Mouse (Mus musculus): ENCODE results near the gene Arhgap17. TPM values are rescaled to one million over a fixed set of nuclear protein-coding genes. Genes with fewer than 3 reads are reported as not detected.
A peak's percentile ranks its signal among the peaks of the same experiment; 100 is the strongest.

Gene Arhgap17
- total and polyA plus RNA-seq, 2 experiments from 2014 or later, result 5.4 to 8.1 TPM

DNA sequence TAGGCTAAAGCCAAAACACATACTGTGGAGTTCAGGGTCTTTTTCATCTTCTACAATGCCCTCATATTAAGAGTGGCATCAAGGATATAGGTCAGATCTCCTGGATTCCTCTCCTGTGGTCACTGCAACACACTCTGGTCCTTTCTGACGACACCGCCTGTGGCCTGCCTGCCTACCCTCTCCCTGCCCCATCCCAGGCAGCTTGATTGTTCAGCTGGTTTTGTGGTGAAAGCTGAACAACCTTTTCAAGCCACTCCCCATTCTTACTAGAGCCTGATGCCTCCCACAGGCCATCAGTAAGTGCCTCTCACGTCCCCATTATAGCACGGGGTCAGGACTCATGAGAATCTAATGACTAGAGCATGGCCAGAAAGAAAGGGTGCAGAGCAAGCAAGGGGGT, 80.5 kb downstream of the Arhgap17 start:
- ATAC-seq, result no peak
- no peak for TF ChIP-seq CTCF (IDR thresholded peaks at IDR 0.05; ENCODE audit: low read depth)

DNA sequence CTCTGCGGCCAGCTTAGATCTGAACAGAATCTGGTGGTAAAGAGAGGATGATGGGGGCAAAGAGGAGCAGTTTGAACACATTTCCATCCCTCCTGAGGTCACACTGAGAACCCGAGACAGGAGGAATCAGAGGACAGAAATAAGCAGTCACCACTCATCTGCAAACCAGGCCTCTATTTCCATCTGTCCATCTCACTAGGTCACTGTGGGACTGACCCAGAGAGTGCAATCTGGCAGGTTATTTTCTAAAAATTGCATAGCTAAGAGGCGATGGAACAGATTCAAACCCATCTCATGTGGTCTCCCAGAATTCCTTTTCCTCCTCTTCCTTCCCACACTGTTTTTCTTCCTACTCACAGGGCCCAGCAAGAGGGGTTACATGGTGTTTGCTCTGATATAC, 81.8 kb downstream of the Arhgap17 start:
- ATAC-seq, result no peak
- H3K4me3 ChIP-seq (ENCODE audit: low read depth, low read length), result no peak overlapping the region
- no peak for DNase-seq
- WGBS, result 92% methylated on average over 3 of the region's 3 CpGs
- no peaks in the 10 kb centered on the region for H3K4me1 ChIP-seq (ENCODE audit: insufficient read depth)
- H3K9ac ChIP-seq, result no peak overlapping the region
- H3K27ac ChIP-seq (ENCODE audit: low read depth, low read length), result no peak overlapping the region
- no peaks in the 10 kb centered on the region for H3K27me3 ChIP-seq (ENCODE audit: insufficient read depth, low read length)
- no peaks in the 10 kb centered on the region for H3K9me3 ChIP-seq (ENCODE audit: low read length)
- TF ChIP-seq CTCF (IDR thresholded peaks at IDR 0.05; ENCODE audit: low read depth), result no peak
- peaks cover 28% of the 10 kb centered on the region for H3K36me3 ChIP-seq (ENCODE audit: insufficient read depth)
- no peak overlapping the region for H3K4me2 ChIP-seq (ENCODE audit: low read depth)

More for the DNA sequence above, 80.5 kb downstream of the Arhgap17 start:
- Histone ChIP-seq H3K27ac (ENCODE audit: low read depth, low read length) (no peak overlapping the region), H3K27me3 (ENCODE audit: insufficient read depth, low read length) (no peaks in the 10 kb centered on the region), H3K9ac (no peak overlapping the region), H3K4me3 (ENCODE audit: low read depth, low read length) (no peak overlapping the region), H3K4me1 (ENCODE audit: insufficient read depth) (no peaks in the 10 kb centered on the region), H3K36me3 (ENCODE audit: insufficient read depth) (peaks cover 39% of the 10 kb centered on the region), H3K9me3 (ENCODE audit: low read length) (no peaks in the 10 kb centered on the region), H3K4me2 (ENCODE audit: low read depth) (no peak overlapping the region)
- WGBS, result 86% methylated on average over 4 of the region's 4 CpGs
- DNase-seq, result no peak

- no peak for TF ChIP-seq CTCF (IDR thresholded peaks at IDR 0.05; ENCODE audit: low read depth)
- ATAC-seq, result no peak
- WGBS, result 72% methylated on average over 5 of the region's 5 CpGs
- H3K4me3 ChIP-seq (ENCODE audit: low read depth, low read length), result no peak overlapping the region
- no peak overlapping the region for H3K9ac ChIP-seq
- no peaks in the 10 kb centered on the region for H3K4me1 ChIP-seq (ENCODE audit: insufficient read depth)
- no peaks in the 10 kb centered on the region for H3K27me3 ChIP-seq (ENCODE audit: insufficient read depth, low read length)
- H3K9me3 ChIP-seq (ENCODE audit: low read length), result no peaks in the 10 kb centered on the region
- H3K27ac ChIP-seq (ENCODE audit: low read depth, low read length), result peak overlapping the region; percentile 40; the same call in 1 of the 2 replicates
- DNase-seq, result peak; percentile 24
- peaks cover 17% of the 10 kb centered on the region for H3K36me3 ChIP-seq (ENCODE audit: insufficient read depth)
- no peak overlapping the region for H3K4me2 ChIP-seq (ENCODE audit: low read depth)
These were observed 83.8 kb downstream of the Arhgap17 start for GRCm38 (mm10) chr7:123285896-123286295.

DNA sequence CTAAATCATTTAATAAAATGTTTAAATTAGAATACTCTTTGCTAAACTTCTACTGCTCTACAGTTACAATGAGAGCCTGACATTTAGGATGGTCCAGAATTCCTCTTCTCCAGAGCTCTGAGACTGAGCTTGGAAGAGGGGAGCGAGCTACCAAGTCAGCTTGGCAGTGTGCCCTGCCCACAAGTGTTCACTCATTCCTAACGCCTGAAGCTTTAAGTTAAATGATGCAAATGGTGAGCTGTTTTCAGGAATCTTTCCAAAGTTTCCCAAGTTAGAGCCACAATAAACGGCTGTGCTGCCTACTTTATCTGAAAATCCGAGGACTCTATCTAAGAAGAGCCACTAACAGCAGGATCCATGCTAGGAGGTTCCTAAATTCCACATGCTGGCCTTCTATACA, 85.9 kb downstream of the Arhgap17 start:
- ATAC-seq (no peak), DNase-seq (peak; percentile 41)
- TF ChIP-seq CTCF (IDR thresholded peaks at IDR 0.05; ENCODE audit: low read depth), result no peak
- H3K9me3 ChIP-seq (ENCODE audit: low read length), result no peaks in the 10 kb centered on the region
- WGBS, result 40% methylated on average over 4 of the region's 4 CpGs
- no peak overlapping the region for H3K4me3 ChIP-seq (ENCODE audit: low read depth, low read length)
- no peak overlapping the region for H3K4me2 ChIP-seq (ENCODE audit: low read depth)
- H3K27ac ChIP-seq (ENCODE audit: low read depth, low read length), result no peak overlapping the region
- no peak overlapping the region for H3K9ac ChIP-seq
- no peaks in the 10 kb centered on the region for H3K4me1 ChIP-seq (ENCODE audit: insufficient read depth)
- no peaks in the 10 kb centered on the region for H3K27me3 ChIP-seq (ENCODE audit: insufficient read depth, low read length)
- H3K36me3 ChIP-seq (ENCODE audit: insufficient read depth), result peaks cover 13% of the 10 kb centered on the region; the same call in 1 of the 2 replicates

DNA sequence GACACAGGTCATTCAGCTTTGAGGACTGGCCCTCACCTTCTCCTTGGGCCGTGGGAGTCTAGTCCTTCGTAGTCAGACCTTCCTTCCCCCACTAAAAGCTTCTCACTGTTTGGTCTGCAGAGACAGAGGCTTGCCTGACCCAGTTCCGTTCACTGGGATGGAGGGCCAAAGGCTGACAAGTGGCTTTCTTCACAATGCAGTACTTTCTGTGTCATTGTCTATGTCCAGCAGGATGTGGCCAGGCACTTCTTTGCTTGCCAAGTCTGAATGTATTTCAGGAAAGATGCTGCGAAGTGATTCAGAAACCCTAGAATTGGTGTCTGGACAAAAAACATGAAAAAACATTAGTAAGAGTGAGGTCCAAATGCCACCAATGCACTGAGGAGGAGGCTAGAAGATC, 89.9 kb downstream of the Arhgap17 start:
- H3K9ac ChIP-seq, result no peak overlapping the region
- WGBS, result 77% methylated on average over 4 of the region's 4 CpGs
- no peak for ATAC-seq

DNA sequence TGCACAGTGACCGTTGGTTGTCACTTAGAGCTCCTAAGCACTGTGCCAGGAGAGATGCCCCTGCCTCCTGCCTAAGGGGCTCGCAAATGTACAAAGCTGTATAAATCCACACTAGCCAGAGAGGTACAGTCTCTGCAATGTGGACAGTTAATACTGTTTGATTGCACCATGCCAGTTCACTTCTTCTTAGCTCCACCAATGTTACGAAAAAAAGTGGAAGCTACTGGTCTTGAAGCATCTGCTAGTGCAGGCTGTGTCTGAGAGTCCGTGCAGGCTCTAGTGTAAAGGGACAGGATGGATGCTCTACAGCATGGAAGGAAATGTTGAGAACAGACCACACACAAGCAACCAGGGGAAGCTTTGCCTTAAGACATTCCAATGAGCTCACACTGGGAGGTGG, 93.1 kb downstream of the Arhgap17 start:
- ATAC-seq (no peak), DNase-seq (no peak)
- 0 out of 2 replicates have a peak, but pooled peaks cover 7% of the 10 kb centered on the region for H3K36me3 ChIP-seq (ENCODE audit: insufficient read depth)
- H3K4me1 ChIP-seq (ENCODE audit: insufficient read depth), result no peaks in the 10 kb centered on the region
- 88% methylated on average over 4 of the region's 4 CpGs for WGBS
- no peak for TF ChIP-seq CTCF (IDR thresholded peaks at IDR 0.05; ENCODE audit: low read depth)
- no peak overlapping the region for H3K27ac ChIP-seq (ENCODE audit: low read depth, low read length)
- H3K9me3 ChIP-seq (ENCODE audit: low read length), result no peaks in the 10 kb centered on the region
- no peak overlapping the region for H3K4me2 ChIP-seq (ENCODE audit: low read depth)
- H3K9ac ChIP-seq, result no peak overlapping the region
- H3K4me3 ChIP-seq (ENCODE audit: low read depth, low read length), result no peak overlapping the region
- no peaks in the 10 kb centered on the region for H3K27me3 ChIP-seq (ENCODE audit: insufficient read depth, low read length)

More for the DNA sequence above, 89.9 kb downstream of the Arhgap17 start:
- no peak for DNase-seq
- no peaks in the 10 kb centered on the region for H3K4me1 ChIP-seq (ENCODE audit: insufficient read depth)
- H3K9me3 ChIP-seq (ENCODE audit: low read length), result no peaks in the 10 kb centered on the region
- no peak for TF ChIP-seq CTCF (IDR thresholded peaks at IDR 0.05; ENCODE audit: low read depth)
- no peak overlapping the region for H3K27ac ChIP-seq (ENCODE audit: low read depth, low read length)
- no peak overlapping the region for H3K4me2 ChIP-seq (ENCODE audit: low read depth)
- H3K4me3 ChIP-seq (ENCODE audit: low read depth, low read length), result no peak overlapping the region
- no peaks in the 10 kb centered on the region for H3K27me3 ChIP-seq (ENCODE audit: insufficient read depth, low read length)
- peaks cover 7% of the 10 kb centered on the region; the same call in 1 of the 2 replicates for H3K36me3 ChIP-seq (ENCODE audit: insufficient read depth)

DNA sequence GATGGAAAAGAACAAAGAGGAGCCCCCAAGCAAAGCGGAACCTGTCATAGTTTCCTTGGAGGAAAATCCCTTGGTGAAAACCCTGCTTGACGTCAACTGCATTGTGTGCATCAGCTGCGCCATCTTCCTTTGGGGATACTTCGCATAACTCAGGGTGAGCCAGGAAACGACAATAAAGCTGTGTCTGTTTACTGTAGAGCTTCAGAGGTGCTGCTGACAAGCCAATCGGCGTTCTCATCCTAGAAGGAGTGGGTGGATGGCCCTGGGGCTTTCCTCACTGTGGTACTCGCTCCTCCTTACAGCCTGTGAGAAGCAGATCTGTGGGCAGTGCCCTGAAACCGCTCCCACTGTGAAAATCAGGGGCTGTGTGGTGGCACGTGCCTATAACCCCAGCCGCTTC, 96.7 kb downstream of the Arhgap17 start:
- no peak for ATAC-seq
- no peak for TF ChIP-seq CTCF (IDR thresholded peaks at IDR 0.05; ENCODE audit: low read depth)
- no peak overlapping the region for H3K4me2 ChIP-seq (ENCODE audit: low read depth)
- 74% methylated on average over 11 of the region's 11 CpGs for WGBS
- H3K4me1 ChIP-seq (ENCODE audit: insufficient read depth), result no peaks in the 10 kb centered on the region
- no peaks in the 10 kb centered on the region for H3K27me3 ChIP-seq (ENCODE audit: insufficient read depth, low read length)
- no peak overlapping the region for H3K27ac ChIP-seq (ENCODE audit: low read depth, low read length)
- no peak overlapping the region for H3K9ac ChIP-seq
- no peak overlapping the region for H3K4me3 ChIP-seq (ENCODE audit: low read depth, low read length)
- DNase-seq, result no peak
- H3K36me3 ChIP-seq (ENCODE audit: insufficient read depth), result no peaks in the 10 kb centered on the region
- H3K9me3 ChIP-seq (ENCODE audit: low read length), result no peaks in the 10 kb centered on the region

Measured in forebrain, postnatal 0 days (tissue).